Comparison of ENCODE assay signal across 8 mouse cellular contexts in genomic region chr2:167280090-167280985, GRCm38 (mm10). TPM values are rescaled to one million over a fixed set of nuclear protein-coding genes. Genes with fewer than 3 reads are reported as not detected.
DNase-seq lines count a peak whose midpoint lies in the region; ATAC-seq and TF ChIP-seq lines count a peak whose summit lies in the region.

No protein-coding gene starts in this region.

- DNase-seq in kidney, postnatal 10 days = peak; percentile 84
- peak in 1 of 3 experiments; percentile 32 for DNase-seq in liver, embryonic 14.5 days (ENCODE audit: low read depth in 3 of 3, low spot score in 3 of 3)
- DNase-seq in neural tube, embryonic 11.5 days (ENCODE audit: low spot score) = peak; percentile 86

- no peak overlapping the region for H3ac ChIP-seq in C2C12 (ENCODE audit: control insufficient read depth, insufficient read length, low read depth)

- H3K4me2 ChIP-seq in embryonic facial prominence, embryonic 15.5 days (replicated peaks) = no peak overlapping the region
- H3K4me2 ChIP-seq in heart, embryonic 12.5 days = no peak overlapping the region
- no peak overlapping the region for H3K4me2 ChIP-seq in liver, embryonic 14.5 days (ENCODE audit: low read depth)
- H3K4me2 ChIP-seq in neural tube, embryonic 11.5 days (ENCODE audit: low read depth) = no peak overlapping the region
- H3K4me2 ChIP-seq in stomach, embryonic 15.5 days = no peak overlapping the region

- no peaks in the 10 kb centered on the region for H3K79me2 ChIP-seq in C2C12 (ENCODE audit: control insufficient read depth, insufficient read depth)

- TF ChIP-seq POLR2A in bone marrow, adult 2 months (IDR thresholded peaks at IDR 0.05; ENCODE audit: borderline replicate concordance, control insufficient read depth, low read depth, low read length) = no peak

- no peaks in the 10 kb centered on the region for H3K36me3 ChIP-seq in C2C12 (ENCODE audit: control insufficient read depth, insufficient read depth)
- no peaks in the 10 kb centered on the region for H3K36me3 ChIP-seq in embryonic facial prominence, embryonic 15.5 days
- H3K36me3 ChIP-seq in heart, embryonic 12.5 days = no peaks in the 10 kb centered on the region
- H3K36me3 ChIP-seq in liver, embryonic 14.5 days (replicated peaks; ENCODE audit: control insufficient read depth, insufficient read depth, low read depth) = no peaks in the 10 kb centered on the region
- H3K36me3 ChIP-seq in neural tube, embryonic 11.5 days (ENCODE audit: control insufficient read depth, insufficient read depth, low read length) = no peaks in the 10 kb centered on the region
- no peaks in the 10 kb centered on the region for H3K36me3 ChIP-seq in stomach, embryonic 15.5 days

- no peaks in the 10 kb centered on the region for H3K79me3 ChIP-seq in C2C12 (ENCODE audit: low read depth)

- H3K4me3 ChIP-seq in C2C12 (ENCODE audit: insufficient read depth, poor library complexity, severe bottlenecking) = no peak overlapping the region
- no peak overlapping the region for H3K4me3 ChIP-seq in bone marrow, adult 2 months (replicated peaks; ENCODE audit: control insufficient read depth, low read depth, low read length)
- H3K4me3 ChIP-seq in embryonic facial prominence, embryonic 15.5 days (replicated peaks) = no peak overlapping the region
- no peak overlapping the region for H3K4me3 ChIP-seq in heart, embryonic 12.5 days
- H3K4me3 ChIP-seq in liver, embryonic 14.5 days (ENCODE audit: insufficient read depth in 1 of 2, low read depth in 2 of 2, low read length in 2 of 2) = no peak overlapping the region
- no peak overlapping the region for H3K4me3 ChIP-seq in neural tube, embryonic 11.5 days (ENCODE audit: low read depth, low read length)
- no peak overlapping the region for H3K4me3 ChIP-seq in stomach, embryonic 15.5 days (replicated peaks)

- H3K27me3 ChIP-seq in C2C12 (ENCODE audit: control insufficient read depth, insufficient read depth, insufficient read length) = no peaks in the 10 kb centered on the region
- H3K27me3 ChIP-seq in embryonic facial prominence, embryonic 15.5 days = 0 out of 2 replicates have a peak, but pooled peaks cover 5% of the 10 kb centered on the region
- H3K27me3 ChIP-seq in heart, embryonic 12.5 days (replicated peaks) = 0 out of 2 replicates have a peak, but pooled peaks cover 7% of the 10 kb centered on the region
- no peaks in the 10 kb centered on the region for H3K27me3 ChIP-seq in liver, embryonic 14.5 days (ENCODE audit: control insufficient read depth, insufficient read depth, low read length)
- no peaks in the 10 kb centered on the region for H3K27me3 ChIP-seq in neural tube, embryonic 11.5 days (ENCODE audit: control insufficient read depth, insufficient read depth, low read length)
- no peaks in the 10 kb centered on the region for H3K27me3 ChIP-seq in stomach, embryonic 15.5 days (replicated peaks)

- H3K4me1 ChIP-seq in bone marrow, adult 2 months (ENCODE audit: control insufficient read depth, insufficient read depth, low read length) = no peaks in the 10 kb centered on the region
- H3K4me1 ChIP-seq in embryonic facial prominence, embryonic 15.5 days = 0 out of 2 replicates have a peak, but pooled peaks cover 4% of the 10 kb centered on the region
- H3K4me1 ChIP-seq in heart, embryonic 12.5 days (replicated peaks) = 0 out of 2 replicates have a peak, but pooled peaks cover 2% of the 10 kb centered on the region
- H3K4me1 ChIP-seq in liver, embryonic 14.5 days (replicated peaks; ENCODE audit: control insufficient read depth in 2 of 2, insufficient read depth in 2 of 2, low read length in 1 of 2) = no peaks in the 10 kb centered on the region
- no peaks in the 10 kb centered on the region for H3K4me1 ChIP-seq in neural tube, embryonic 11.5 days (ENCODE audit: control insufficient read depth, insufficient read depth, low read length)
- H3K4me1 ChIP-seq in stomach, embryonic 15.5 days = no peaks in the 10 kb centered on the region

- no peak overlapping the region for H3K9ac ChIP-seq in embryonic facial prominence, embryonic 15.5 days
- H3K9ac ChIP-seq in heart, embryonic 12.5 days = no peak overlapping the region
- no peak overlapping the region for H3K9ac ChIP-seq in liver, embryonic 14.5 days (replicated peaks)
- H3K9ac ChIP-seq in neural tube, embryonic 11.5 days (ENCODE audit: low read length) = no peak overlapping the region
- no peak overlapping the region for H3K9ac ChIP-seq in stomach, embryonic 15.5 days

- WGBS in bone marrow, adult 2 months = 38% methylated on average over 26 of the region's 26 CpGs
- WGBS in embryonic facial prominence, embryonic 15.5 days = 38% methylated on average over 26 of the region's 26 CpGs
- WGBS in heart, embryonic 12.5 days = 44% methylated on average over 26 of the region's 26 CpGs
- 35% methylated on average over 26 of the region's 26 CpGs for WGBS in liver, embryonic 14.5 days (ENCODE audit: insufficient replicate concordance)
- WGBS in neural tube, embryonic 11.5 days = 49% methylated on average over 26 of the region's 26 CpGs
- WGBS in stomach, embryonic 15.5 days = 43% methylated on average over 26 of the region's 26 CpGs

- peak; percentile 98 for TF ChIP-seq CTCF in C2C12 (IDR thresholded peaks at IDR 0.05; ENCODE audit: control insufficient read depth, insufficient read depth, insufficient read length)
- peak; percentile 98 for TF ChIP-seq CTCF in bone marrow, adult 2 months (IDR thresholded peaks at IDR 0.05; ENCODE audit: control insufficient read depth, insufficient read depth, low read length)
- TF ChIP-seq CTCF in liver, embryonic 14.5 days (IDR thresholded peaks at IDR 0.05; ENCODE audit: low read depth) = peak; percentile 100

- peak; percentile 36; the same call in 1 of the 2 replicates for ATAC-seq in embryonic facial prominence, embryonic 15.5 days (ENCODE audit: insufficient number of reproducible peaks, low FRiP score, low TSS enrichment, low read depth)
- ATAC-seq in heart, embryonic 12.5 days (ENCODE audit: insufficient number of reproducible peaks, low FRiP score) = peak; percentile 77
- ATAC-seq in liver, embryonic 14.5 days (ENCODE audit: insufficient read depth) = peak; percentile 53
- peak; percentile 45; the same call in 1 of the 2 replicates for ATAC-seq in neural tube, embryonic 11.5 days (ENCODE audit: insufficient read depth, low FRiP score, low TSS enrichment)
- 0 out of 2 replicates have a peak, but pooled peaks have one; percentile 47 for ATAC-seq in stomach, embryonic 15.5 days (ENCODE audit: insufficient read depth, low FRiP score, low read depth)

- no peak for TF ChIP-seq EP300 in liver, embryonic 14.5 days (IDR thresholded peaks at IDR 0.05; ENCODE audit: low read depth)

- no peaks in the 10 kb centered on the region for H3K9me3 ChIP-seq in embryonic facial prominence, embryonic 15.5 days (replicated peaks)
- no peaks in the 10 kb centered on the region for H3K9me3 ChIP-seq in heart, embryonic 12.5 days (replicated peaks)
- no peaks in the 10 kb centered on the region for H3K9me3 ChIP-seq in liver, embryonic 14.5 days (ENCODE audit: control insufficient read depth, low read length)
- H3K9me3 ChIP-seq in neural tube, embryonic 11.5 days (ENCODE audit: control insufficient read depth, low read length) = no peaks in the 10 kb centered on the region
- H3K9me3 ChIP-seq in stomach, embryonic 15.5 days = no peaks in the 10 kb centered on the region

- no peak overlapping the region for H3K27ac ChIP-seq in bone marrow, adult 2 months (ENCODE audit: control insufficient read depth, insufficient read depth, low read depth, low read length, poor library complexity)
- H3K27ac ChIP-seq in embryonic facial prominence, embryonic 15.5 days (replicated peaks) = no peak overlapping the region
- H3K27ac ChIP-seq in heart, embryonic 12.5 days (ENCODE audit: poor library complexity, severe bottlenecking) = no peak overlapping the region
- H3K27ac ChIP-seq in liver, embryonic 14.5 days = no peak overlapping the region
- H3K27ac ChIP-seq in neural tube, embryonic 11.5 days (ENCODE audit: low read depth, low read length) = no peak overlapping the region
- H3K27ac ChIP-seq in stomach, embryonic 15.5 days = no peak overlapping the region

TF ChIP-seq in C2C12, 6 proteins besides CTCF, POLR2A, EP300 and RAD21:
- TF ChIP-seq FOSL1 (IDR thresholded peaks at IDR 0.05; ENCODE audit: insufficient read depth, low read length, poor library complexity, severe bottlenecking) (no peak), CEBPB (IDR thresholded peaks at IDR 0.05; ENCODE audit: low read depth) (no peak), USF1 (IDR thresholded peaks at IDR 0.05; ENCODE audit: low read depth) (no peak), MYOD1 (IDR thresholded peaks at IDR 0.05; ENCODE audit: control insufficient read depth, insufficient read length, low read depth) (no peak), MAX (IDR thresholded peaks at IDR 0.05) (no peak), MYOG (IDR thresholded peaks at IDR 0.05; ENCODE audit: control insufficient read depth, extremely low read depth, insufficient read length) (no peak)

RNA-seq across cellular contexts. Expression of gene Ptgis, which starts 39.9 kb away (rescaled TPM):
- polyA plus RNA-seq in C2C12 (2012; fragmentation: generic; extraction: Trizol) = 78.8 TPM
- 1.2 TPM in 2 replicates for polyA plus RNA-seq in bone marrow, adult 2 months (2011; ENCODE audit: insufficient read depth, insufficient read length, low replicate concordance, missing spikeins)
- 33.1 and 33.3 TPM in 2 replicates for polyA plus RNA-seq in embryonic facial prominence, embryonic 15.5 days (2015; fragmentation: Nextera tagmentation; extraction: Ambion mirVana)
- 22.5 and 22.9 TPM in 2 replicates for polyA plus RNA-seq in heart, embryonic 12.5 days (2016; fragmentation: Nextera tagmentation; extraction: Ambion mirVana)
- 0.36 and 0.39 TPM in 2 replicates for polyA plus RNA-seq in liver, embryonic 14.5 days (2012; rRNA removed)
- 0.33 and 0.46 TPM in 2 replicates for polyA plus RNA-seq in liver, embryonic 14.5 days (2014; fragmentation: Nextera tagmentation; extraction: Ambion mirVana)
- 10.6 and 10.7 TPM in 2 replicates for polyA plus RNA-seq in neural tube, embryonic 11.5 days (2014; fragmentation: Nextera tagmentation; extraction: Ambion mirVana)
- polyA plus RNA-seq in stomach, embryonic 15.5 days (2015; fragmentation: Nextera tagmentation; extraction: Ambion mirVana) = 18.2 and 20.2 TPM in 2 replicates
